Mouse (Mus musculus): ENCODE measurements around the gene Hilpda. TPM values are rescaled to one million over a fixed set of nuclear protein-coding genes. Genes with fewer than 3 reads are reported as not detected.

The Hilpda gene
- polyA plus RNA-seq, 2 experiments, result 11.4 to 14.7 TPM

DNA sequence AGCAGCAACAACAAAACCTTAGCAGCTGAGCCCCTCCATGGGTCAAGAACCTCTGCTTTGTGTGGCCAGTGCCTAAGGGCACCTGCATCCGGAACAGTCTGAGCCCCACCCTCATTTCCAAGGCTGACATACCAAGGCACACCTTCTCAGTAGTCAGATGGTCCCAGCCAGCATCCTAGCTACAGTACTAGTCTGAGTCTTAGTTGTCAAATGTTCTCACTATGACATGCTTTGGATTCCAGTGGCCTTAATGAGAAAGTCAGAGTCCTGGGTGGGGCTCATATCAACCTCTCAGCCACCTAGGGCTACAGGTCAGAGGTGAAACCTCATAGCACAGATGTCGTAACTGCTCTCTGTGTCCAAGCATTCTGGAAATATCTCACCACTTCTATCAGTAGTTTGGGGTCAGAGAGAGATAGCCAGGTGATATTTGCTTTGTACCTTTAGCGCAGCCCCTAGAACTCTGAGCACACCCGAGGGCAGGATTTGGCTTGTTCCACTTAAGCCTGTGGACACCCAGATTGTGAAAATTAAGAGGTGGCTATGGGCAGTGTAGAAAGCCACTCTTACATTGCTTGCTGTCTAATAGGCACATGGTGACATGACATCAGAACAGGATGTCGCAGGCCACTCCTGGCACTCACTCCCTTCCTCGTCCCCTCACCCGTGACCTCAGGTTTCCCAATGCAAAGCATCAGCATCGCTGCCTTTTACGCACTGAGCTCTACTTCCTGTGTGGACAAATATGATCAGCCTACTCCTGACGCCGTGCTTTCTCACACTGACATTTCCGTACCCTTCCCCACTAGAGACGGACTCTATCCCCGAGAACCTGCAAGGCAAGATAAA, 26.8 kb upstream of the Hilpda start:
- Histone ChIP-seq H3K4me2 (ENCODE audit: low read depth) (no peak overlapping the region), H3K4me1 (replicated peaks; ENCODE audit: control insufficient read depth in 2 of 2, insufficient read depth in 2 of 2, low read length in 1 of 2) (peaks cover 0 to 11% of the 10 kb centered on the region in 2 experiments; a peak in 2 of 4 replicates), H3K9ac (replicated peaks) (no peak overlapping the region), H3K9me3 (ENCODE audit: control insufficient read depth, low read length) (no peaks in the 10 kb centered on the region), H3K4me3 (ENCODE audit: insufficient read depth in 1 of 2, low read depth in 2 of 2, low read length in 2 of 2) (no peak overlapping the region), H3K27ac (no peak overlapping the region), H3K36me3 (replicated peaks; ENCODE audit: control insufficient read depth, insufficient read depth, low read depth) (no peaks in the 10 kb centered on the region), H3K27me3 (ENCODE audit: control insufficient read depth, insufficient read depth, low read length) (no peaks in the 10 kb centered on the region)
- ATAC-seq (ENCODE audit: insufficient read depth), result peak; percentile 63
- whole genome bisulfite sequencing (ENCODE audit: insufficient replicate concordance), result 24% methylated on average over 14 of the region's 14 CpGs
- no peak for TF ChIP-seq CTCF (IDR thresholded peaks at IDR 0.05; ENCODE audit: low read depth)
- no peak for TF ChIP-seq EP300 (IDR thresholded peaks at IDR 0.05; ENCODE audit: low read depth)
- peak in 1 of 3 experiments; percentile 31 for DNase-seq (ENCODE audit: low read depth in 3 of 3, low spot score in 3 of 3)

DNA sequence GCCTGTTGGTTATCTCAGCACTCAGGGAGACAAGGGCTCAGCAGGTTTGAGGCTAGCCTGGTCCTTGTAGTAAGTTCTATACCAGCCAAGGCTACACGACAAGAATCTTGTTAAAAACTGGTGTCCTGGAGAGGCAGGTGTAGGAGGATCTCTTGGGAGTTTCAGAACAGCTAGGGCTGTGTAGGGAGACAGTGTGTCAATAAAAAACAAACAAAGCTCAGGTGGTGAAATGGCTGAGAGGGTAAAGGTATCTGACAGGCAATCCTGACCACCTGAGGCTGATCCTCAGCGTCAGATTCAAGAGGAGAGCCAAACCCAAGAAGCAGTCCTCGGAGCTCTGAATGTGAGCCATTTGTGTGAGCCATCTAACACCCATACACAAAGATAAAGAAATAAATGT, 26.1 kb upstream of the Hilpda start:
- no peak overlapping the region for H3K4me2 ChIP-seq (ENCODE audit: low read depth)
- no peak overlapping the region for H3K9ac ChIP-seq (replicated peaks)
- no peaks in the 10 kb centered on the region for H3K27me3 ChIP-seq (ENCODE audit: control insufficient read depth, insufficient read depth, low read length)
- ATAC-seq (ENCODE audit: insufficient read depth) (no peak; the same call in 1 of the 2 replicates), DNase-seq (ENCODE audit: low read depth in 3 of 3, low spot score in 3 of 3) (no peak)
- no peak overlapping the region for H3K27ac ChIP-seq
- TF ChIP-seq EP300 (IDR thresholded peaks at IDR 0.05; ENCODE audit: low read depth), result no peak
- TF ChIP-seq CTCF (IDR thresholded peaks at IDR 0.05; ENCODE audit: low read depth), result no peak
- no peaks in the 10 kb centered on the region for H3K36me3 ChIP-seq (replicated peaks; ENCODE audit: control insufficient read depth, insufficient read depth, low read depth)
- no peak overlapping the region for H3K4me3 ChIP-seq (ENCODE audit: insufficient read depth in 1 of 2, low read depth in 2 of 2, low read length in 2 of 2)
- H3K9me3 ChIP-seq (ENCODE audit: control insufficient read depth, low read length), result no peaks in the 10 kb centered on the region
- WGBS (ENCODE audit: insufficient replicate concordance), result 44% methylated on average over 3 of the region's 3 CpGs
- H3K4me1 ChIP-seq (replicated peaks; ENCODE audit: control insufficient read depth in 2 of 2, insufficient read depth in 2 of 2, low read length in 1 of 2), result peaks cover 0 to 11% of the 10 kb centered on the region in 2 experiments; a peak in 2 of 4 replicates

DNA sequence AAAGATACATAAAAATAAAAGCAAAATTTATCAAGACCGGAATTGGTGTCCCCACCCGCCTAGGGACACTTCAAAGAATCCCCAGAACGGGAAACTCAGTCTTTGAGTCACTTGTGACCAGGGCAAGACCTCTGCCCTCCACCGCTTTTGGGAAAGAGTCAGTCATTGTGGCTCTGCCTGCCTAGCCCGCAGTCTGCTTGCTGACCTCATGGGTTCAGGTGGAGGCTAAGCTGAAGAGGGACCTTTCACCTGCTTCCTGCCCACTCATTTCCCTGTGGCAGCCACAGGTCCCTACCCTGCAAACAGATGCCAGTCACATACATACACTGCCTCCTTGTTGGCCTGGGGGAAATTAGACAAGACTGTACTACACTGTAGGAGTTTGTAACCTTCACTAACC, 25.7 kb upstream of the Hilpda start:
- Histone ChIP-seq H3K36me3 (replicated peaks; ENCODE audit: control insufficient read depth, insufficient read depth, low read depth) (no peaks in the 10 kb centered on the region), H3K4me1 (replicated peaks; ENCODE audit: control insufficient read depth in 2 of 2, insufficient read depth in 2 of 2, low read length in 1 of 2) (peaks cover 0 to 11% of the 10 kb centered on the region in 2 experiments; a peak in 2 of 4 replicates), H3K27ac (no peak overlapping the region), H3K27me3 (ENCODE audit: control insufficient read depth, insufficient read depth, low read length) (no peaks in the 10 kb centered on the region), H3K9ac (replicated peaks) (no peak overlapping the region), H3K9me3 (ENCODE audit: control insufficient read depth, low read length) (no peaks in the 10 kb centered on the region), H3K4me3 (ENCODE audit: insufficient read depth in 1 of 2, low read depth in 2 of 2, low read length in 2 of 2) (no peak overlapping the region), H3K4me2 (ENCODE audit: low read depth) (no peak overlapping the region)
- DNase-seq (ENCODE audit: low read depth in 3 of 3, low spot score in 3 of 3) (no peak), ATAC-seq (ENCODE audit: insufficient read depth) (no peak)
- no peak for TF ChIP-seq CTCF (IDR thresholded peaks at IDR 0.05; ENCODE audit: low read depth)
- no peak for TF ChIP-seq EP300 (IDR thresholded peaks at IDR 0.05; ENCODE audit: low read depth)
- 43% methylated on average over 5 of the region's 5 CpGs for WGBS (ENCODE audit: insufficient replicate concordance)

DNA sequence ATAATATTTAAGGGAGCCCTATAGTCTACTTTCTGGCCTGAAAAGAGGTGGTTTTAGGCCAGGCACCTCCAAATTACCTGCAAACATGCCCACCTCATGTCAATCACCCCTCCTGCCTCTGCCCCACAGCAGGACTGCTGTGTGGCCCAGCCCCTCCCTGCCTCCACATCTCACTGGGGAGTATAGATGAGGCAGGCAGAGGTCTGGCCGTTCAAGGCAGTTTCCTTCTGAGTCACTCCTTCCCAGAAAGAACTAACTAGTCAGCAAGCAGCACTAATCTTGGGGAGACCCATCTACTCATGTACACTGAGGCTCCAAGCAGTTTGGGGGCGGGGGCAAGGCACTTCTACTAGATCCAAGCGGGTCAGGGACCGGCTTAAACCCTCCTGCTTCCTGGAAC, 25.2 kb upstream of the Hilpda start:
- H3K4me1 ChIP-seq (replicated peaks; ENCODE audit: control insufficient read depth in 2 of 2, insufficient read depth in 2 of 2, low read length in 1 of 2), result peaks cover 0 to 11% of the 10 kb centered on the region in 2 experiments; a peak in 2 of 4 replicates
- WGBS (ENCODE audit: insufficient replicate concordance), result 44% methylated on average over 4 of the region's 4 CpGs
- no peaks in the 10 kb centered on the region for H3K9me3 ChIP-seq (ENCODE audit: control insufficient read depth, low read length)
- no peaks in the 10 kb centered on the region for H3K36me3 ChIP-seq (replicated peaks; ENCODE audit: control insufficient read depth, insufficient read depth, low read depth)
- no peak overlapping the region for H3K4me3 ChIP-seq (ENCODE audit: insufficient read depth in 1 of 2, low read depth in 2 of 2, low read length in 2 of 2)
- H3K27ac ChIP-seq, result no peak overlapping the region
- DNase-seq (ENCODE audit: low read depth in 3 of 3, low spot score in 3 of 3), result no peak
- TF ChIP-seq CTCF (IDR thresholded peaks at IDR 0.05; ENCODE audit: low read depth) (no peak), EP300 (IDR thresholded peaks at IDR 0.05; ENCODE audit: low read depth) (no peak)
- H3K9ac ChIP-seq (replicated peaks), result no peak overlapping the region
- H3K27me3 ChIP-seq (ENCODE audit: control insufficient read depth, insufficient read depth, low read length), result no peaks in the 10 kb centered on the region
- H3K4me2 ChIP-seq (ENCODE audit: low read depth), result no peak overlapping the region
- no peak for ATAC-seq (ENCODE audit: insufficient read depth)

DNA sequence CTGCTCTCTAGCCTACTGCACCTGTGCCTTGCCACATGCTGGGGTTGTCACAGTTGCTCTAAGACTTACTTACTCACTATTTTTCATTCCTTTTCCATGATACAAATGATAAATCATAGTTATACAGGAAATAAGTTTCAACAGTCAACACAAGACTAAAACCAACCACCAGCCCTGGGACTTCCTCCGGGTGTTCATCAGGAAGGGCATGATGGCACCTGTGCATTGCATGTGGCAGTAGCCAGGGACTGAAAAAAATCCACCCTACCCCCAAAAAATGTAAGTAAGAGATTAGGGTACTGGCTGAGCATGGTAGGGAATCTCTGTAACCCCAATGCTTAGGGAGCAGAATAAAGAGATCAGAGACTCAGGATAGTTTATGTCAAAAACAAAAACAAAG, 12.9 kb upstream of the Hilpda start:
- H3K4me2 ChIP-seq (ENCODE audit: low read depth), result no peak overlapping the region
- ATAC-seq (ENCODE audit: insufficient read depth) (no peak), DNase-seq (ENCODE audit: low read depth in 3 of 3, low spot score in 3 of 3) (no peak)
- H3K9ac ChIP-seq (replicated peaks), result no peak overlapping the region
- peaks cover 0 to 2% of the 10 kb centered on the region in 2 experiments; a peak in 1 of 4 replicates for H3K4me1 ChIP-seq (replicated peaks; ENCODE audit: control insufficient read depth in 2 of 2, insufficient read depth in 2 of 2, low read length in 1 of 2)
- 47% methylated on average over 1 of the region's 1 CpGs for WGBS (ENCODE audit: insufficient replicate concordance)
- no peaks in the 10 kb centered on the region for H3K36me3 ChIP-seq (replicated peaks; ENCODE audit: control insufficient read depth, insufficient read depth, low read depth)
- no peak overlapping the region for H3K4me3 ChIP-seq (ENCODE audit: insufficient read depth in 1 of 2, low read depth in 2 of 2, low read length in 2 of 2)
- TF ChIP-seq CTCF (IDR thresholded peaks at IDR 0.05; ENCODE audit: low read depth), result no peak
- TF ChIP-seq EP300 (IDR thresholded peaks at IDR 0.05; ENCODE audit: low read depth), result no peak
- H3K27ac ChIP-seq, result no peak overlapping the region
- H3K9me3 ChIP-seq (ENCODE audit: control insufficient read depth, low read length), result no peaks in the 10 kb centered on the region
- H3K27me3 ChIP-seq (ENCODE audit: control insufficient read depth, insufficient read depth, low read length), result no peaks in the 10 kb centered on the region
